Mouse (Mus musculus) spleen, postnatal 36 days (tissue): ENCODE data around the gene Nutf2.
A peak's percentile ranks its signal among the peaks of the same experiment; 100 is the strongest.

Source experiments
- DNase-seq, 2 experiments: peaks; one replicate each; pipeline ENCODE4 v3.0.0; 2022; ENCODE audit warnings: low spot score in 2 of 2, mixed read lengths in 1 of 2

The Nutf2 gene

GRCm38 (mm10) chr8:105854715-105855216, 5.6 kb upstream of the Nutf2 start, which contains the start of gene Thap11:
Thap11 (plus strand) TSS chr8:105855132.
- DNase-seq: peak; percentile 91 to 92

- peak; percentile 21 to 22 for DNase-seq
Observed at GRCm38 (mm10) chr8:105855248-105856167, 4.9 kb upstream of the Nutf2 start.

GRCm38 (mm10) chr8:105856168-105856835, 4.1 kb upstream of the Nutf2 start:
- DNase-seq: no peak

DNA sequence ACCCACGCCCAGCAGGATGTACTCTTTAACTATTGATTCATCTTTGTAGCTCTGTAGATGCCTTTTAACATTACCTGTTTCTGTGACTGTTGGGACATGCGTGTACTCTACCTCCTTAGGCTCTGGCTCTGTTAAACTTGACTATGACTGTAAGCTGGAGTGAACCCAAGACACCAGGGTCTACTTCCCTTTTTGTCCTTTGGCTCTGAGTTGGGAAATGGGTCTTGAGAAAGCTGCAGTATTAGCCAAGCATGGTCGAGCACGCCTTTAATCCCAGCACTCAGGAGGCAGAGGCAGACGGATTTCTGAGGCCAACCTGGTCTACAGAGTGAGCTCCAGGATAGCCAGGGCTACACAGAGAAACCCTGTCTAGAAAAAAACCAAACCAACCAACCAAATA, 1.9 kb upstream of the Nutf2 start:
- DNase-seq: peak in 1 of 2 experiments; percentile 29

- DNase-seq: peak; percentile 20 to 60
Observed at GRCm38 (mm10) chr8:105859314-105859713, 1.1 kb upstream of the Nutf2 start.

- peak; percentile 26 to 34 for DNase-seq
Observed at GRCm38 (mm10) chr8:105861951-105862350, 1.6 kb downstream of the Nutf2 start.

DNA sequence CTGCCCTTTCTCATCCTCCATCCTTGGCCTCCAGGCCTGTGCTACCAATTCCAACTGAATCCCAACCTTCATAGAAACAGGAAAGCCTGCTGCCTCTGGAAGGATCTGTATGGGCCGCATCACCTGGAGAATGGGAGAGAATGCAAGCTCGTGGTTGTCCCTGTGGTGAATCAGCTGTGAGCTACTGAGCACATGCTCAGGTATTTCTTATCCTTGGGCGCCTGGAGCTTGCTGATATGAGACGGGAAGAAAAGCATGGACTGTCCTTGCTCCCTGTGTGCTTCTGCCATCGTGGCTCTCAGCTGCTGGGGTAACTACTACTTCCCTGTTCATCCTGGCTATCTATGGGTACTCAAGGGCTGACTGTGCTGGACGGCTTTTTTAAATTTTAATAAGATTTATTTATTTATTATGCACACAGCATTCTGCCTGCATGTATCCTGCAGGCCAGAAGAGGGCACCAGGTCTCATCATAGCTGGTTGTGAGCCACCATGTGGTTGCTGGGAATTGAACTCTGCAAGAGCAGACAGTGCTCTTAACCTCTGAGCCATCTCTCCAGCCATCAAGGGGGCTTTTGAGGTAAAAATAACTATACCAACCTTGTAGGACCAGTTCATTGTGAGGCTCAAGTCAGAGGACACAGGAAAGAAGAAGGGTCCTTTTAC, 6.1 kb downstream of the Nutf2 start:
- DNase-seq: no peak

DNA sequence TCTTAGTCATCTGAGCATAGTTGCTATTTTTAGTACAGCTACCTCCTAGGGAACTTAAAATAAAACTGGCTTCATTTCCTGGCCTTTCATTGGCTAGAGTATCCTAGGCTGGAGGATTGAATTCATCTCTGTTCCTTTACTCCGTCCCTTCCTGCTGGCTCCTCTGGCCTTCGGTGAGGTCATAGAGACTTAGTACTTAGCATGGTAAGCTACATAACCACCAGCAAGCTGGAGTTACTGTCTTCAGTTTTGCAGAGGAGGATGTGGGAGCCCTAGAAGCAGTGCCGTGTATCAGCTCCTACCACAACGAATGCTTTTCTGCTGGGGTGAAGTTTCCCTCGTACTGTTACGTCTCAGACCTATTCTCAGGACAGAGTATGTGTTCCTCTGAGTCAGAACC, 13.9 kb downstream of the Nutf2 start:
- no peak for DNase-seq

DNA sequence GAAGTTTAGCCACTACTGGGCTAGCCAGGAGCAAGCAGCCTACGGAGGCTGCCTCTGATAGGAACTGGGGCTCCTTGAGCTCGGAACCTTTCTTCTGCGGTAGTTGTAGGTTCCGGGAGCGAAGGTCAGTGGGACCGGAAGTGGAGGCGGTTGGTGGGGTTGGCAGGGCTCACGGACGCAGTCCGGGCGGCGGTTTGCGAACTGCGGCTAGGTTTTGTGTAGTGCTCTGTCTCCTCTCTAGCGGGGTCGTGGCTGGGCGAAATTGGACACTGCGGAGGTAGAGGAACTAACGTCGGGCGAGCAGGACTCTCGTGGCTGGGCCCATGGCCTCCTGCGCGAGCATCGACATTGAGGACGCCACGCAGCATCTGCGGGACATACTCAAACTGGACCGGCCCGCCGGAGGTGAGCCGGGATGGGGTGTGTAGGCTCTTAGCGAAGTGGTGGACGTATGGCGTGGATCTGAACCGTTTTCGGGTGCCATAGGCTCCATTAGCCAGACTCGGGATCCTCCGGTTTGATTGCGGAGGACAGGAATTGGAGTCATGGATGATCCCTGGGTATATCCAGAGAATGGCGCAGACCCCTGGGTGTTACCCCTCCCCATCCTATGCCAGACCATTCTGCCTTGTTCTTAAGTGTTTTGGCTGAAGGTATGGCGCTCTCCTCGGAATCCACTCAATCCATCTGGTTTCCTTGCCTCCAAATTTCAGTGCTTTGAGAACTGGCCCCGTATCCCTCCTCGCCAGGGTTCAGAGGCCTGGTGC, 20.6 kb downstream of the Nutf2 start, which contains the start of gene Edc4:
Edc4 (plus strand) TSS at position 128 of the 767 bp plus-strand sequence.
- DNase-seq: peak; percentile 76 to 81

DNA sequence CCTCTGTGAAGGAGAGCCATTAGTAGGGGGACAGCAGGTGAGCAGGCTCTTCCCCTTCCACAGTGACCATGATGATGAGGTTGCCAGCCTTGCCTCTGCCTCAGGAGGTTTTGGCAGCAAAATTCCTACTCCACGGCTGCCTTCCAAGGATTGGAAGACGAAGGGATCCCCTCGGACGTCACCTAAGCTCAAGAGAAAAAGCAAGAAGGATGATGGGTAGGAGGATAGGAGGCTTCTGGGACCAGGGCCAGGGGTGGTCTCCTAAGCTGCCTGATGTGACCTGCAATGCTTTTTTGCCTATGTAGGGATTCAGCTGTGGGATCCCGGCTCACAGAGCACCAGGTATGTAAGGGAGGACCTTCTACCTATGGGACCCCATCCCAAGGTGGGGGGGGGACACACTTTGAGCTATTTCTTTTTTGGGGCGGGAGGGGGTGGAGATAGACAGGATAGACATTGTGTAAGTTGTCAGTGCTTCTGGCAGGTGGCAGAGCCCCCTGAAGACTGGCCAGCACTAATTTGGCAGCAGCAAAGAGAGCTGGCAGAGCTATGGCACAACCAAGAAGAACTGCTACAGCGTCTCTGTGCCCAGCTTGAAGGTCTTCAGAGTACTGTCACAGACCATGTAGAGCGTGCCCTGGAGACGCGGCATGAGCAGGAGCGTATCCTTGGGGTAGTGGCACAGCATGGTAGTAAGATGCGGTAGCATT, 29.5 kb downstream of the Nutf2 start:
- no peak for DNase-seq

DNA sequence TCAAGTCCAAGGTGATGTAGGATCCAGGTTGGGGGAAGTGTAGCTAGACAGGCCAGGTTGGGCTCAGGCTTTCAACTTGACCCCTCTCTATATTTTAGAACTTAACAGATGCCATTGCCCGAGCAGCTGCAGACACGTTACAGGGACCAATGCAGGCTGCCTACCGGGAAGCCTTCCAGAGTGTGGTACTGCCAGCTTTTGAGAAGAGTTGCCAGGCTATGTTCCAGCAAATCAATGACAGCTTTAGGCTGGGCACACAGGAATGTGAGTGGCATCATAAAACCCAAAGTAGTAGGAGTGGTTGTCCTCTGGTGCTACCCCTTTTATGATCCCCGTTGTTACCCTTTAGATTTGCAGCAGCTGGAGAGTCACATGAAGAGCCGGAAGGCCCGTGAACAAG, 30.5 kb downstream of the Nutf2 start:
- DNase-seq: no peak

GRCm38 (mm10) chr8:105892432-105892831, 32.1 kb downstream of the Nutf2 start:
- no peak for DNase-seq

- DNase-seq: no peak
Observed at GRCm38 (mm10) chr8:105893339-105893738, 33.0 kb downstream of the Nutf2 start, which contains the start of gene Nrn1l. Nrn1l (plus strand) TSS chr8:105893567.

DNA sequence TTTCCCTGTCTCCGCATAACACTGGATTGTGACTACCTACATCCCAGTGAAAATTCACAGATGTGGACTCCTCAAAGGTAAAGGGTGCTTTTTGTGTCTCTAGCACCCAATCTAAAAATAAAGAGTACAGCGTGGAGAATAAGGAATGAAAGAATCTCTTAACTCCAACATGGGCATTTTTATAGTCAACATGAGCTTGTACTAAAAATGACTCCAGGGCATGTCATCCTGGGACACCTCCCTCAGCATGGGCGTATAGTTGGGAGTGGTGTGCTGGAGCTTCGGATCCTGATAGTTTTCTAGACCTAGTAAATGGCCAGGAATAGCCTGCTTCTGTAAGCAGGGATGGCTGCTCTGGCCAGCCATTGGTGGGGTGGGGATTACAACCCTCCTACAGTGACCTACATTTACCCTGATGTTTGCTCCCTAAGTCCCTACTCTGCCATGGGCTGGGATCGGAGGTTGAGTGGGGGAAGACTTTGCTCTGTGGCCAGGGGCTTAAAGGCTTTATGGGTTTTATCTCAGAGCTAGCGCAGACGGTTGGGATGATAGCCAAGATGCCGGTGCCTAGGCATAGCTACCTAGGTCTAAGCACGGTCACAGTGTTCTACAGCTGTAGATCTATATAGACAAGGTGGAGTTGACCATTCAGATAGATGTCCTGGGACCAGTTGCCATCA, 37.6 kb downstream of the Nutf2 start:
- DNase-seq: no peak

DNA sequence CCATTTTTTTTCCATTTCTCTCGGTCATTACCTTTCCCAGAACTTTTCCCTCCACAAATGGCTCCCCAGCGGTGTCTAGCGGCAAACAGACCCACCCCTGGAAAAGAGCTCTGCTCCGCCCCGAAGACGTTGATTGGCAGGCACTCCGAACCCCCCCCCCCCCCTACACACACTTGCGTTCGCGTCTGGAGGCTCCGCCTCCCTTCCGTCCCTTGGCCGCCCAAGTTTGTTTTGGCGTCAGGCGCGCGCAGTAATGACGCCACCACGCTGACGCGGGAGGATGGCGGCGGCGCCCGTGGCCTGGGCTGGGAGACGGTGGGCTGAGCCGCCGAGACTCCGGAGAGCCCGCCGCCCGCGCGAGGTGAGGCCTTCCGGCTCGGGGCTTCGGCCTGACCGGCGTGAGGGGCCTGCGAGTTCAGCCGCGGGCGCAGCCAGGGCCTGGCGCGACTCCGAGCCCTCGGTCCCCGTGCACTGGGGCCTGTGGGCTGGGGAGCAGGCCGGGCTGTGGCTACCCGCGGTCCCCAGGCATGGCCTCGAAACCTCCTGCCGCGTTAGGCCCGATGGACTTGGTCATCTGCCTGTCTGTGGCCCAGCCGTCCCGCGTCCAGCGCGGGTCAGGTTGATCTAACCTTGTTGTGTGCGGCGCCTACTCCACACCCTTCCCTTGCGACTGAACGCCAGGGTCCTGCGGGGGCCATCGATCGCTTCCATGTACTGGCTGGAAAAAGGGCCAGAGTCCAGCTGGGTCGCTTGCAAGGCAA, 40.0 kb downstream of the Nutf2 start, which contains the start of gene Pskh1:
Pskh1 (plus strand) TSS at position 262 of the 761 bp plus-strand sequence.
- DNase-seq: peak; percentile 89 to 90

DNA sequence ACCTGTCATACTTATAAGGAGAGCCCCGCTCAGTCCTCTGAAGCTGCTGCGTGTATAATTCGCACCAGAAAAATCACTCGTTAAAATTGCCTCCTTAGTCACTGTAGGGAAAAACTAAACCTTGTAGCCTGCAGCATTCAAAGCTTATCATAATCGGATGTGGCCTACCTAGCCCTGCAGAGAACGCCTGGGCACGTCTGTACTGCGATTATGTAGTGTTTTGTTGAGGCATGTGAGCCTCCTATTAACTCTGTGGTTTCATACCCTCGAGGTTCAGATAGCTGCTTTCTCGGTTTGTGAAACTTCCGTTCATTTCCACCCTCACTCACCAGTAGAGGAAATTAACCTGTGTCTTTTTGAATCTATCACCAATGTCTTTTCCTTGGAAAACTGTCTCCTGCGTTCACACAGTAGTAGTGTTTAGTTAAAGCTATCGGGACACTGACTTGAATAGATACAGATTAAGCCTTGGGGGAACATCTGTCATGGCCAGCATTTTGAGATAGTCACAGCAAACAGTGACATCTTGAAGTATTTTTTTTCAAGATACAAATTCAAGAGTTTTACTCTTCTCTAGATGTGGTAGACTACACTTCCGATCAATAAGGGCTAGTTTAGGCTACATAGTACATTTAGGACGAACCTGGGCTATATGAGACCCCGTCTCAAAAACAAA, 40.7 kb downstream of the Nutf2 start:
- peak in 1 of 2 experiments; percentile 25 for DNase-seq

DNA sequence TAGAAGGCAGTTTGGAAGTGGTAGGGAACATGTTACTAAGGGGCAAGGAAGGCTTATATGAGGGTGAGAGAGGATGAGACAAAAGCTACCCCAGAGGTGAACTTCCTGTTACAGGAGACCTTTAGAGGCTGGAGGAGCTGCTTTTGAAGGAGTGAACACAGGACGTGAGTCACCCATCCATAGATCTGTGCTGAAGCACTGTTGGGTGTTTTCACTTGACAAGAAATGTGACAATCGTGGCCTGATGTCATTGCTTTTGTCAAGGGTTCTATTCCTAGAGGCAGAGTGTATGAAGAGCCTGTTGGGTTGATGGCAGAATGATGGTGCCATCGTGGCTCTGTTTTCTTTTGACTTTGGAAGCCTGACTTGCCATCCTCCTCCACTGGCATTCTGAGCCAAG, 59.0 kb downstream of the Nutf2 start:
- DNase-seq: no peak

DNA sequence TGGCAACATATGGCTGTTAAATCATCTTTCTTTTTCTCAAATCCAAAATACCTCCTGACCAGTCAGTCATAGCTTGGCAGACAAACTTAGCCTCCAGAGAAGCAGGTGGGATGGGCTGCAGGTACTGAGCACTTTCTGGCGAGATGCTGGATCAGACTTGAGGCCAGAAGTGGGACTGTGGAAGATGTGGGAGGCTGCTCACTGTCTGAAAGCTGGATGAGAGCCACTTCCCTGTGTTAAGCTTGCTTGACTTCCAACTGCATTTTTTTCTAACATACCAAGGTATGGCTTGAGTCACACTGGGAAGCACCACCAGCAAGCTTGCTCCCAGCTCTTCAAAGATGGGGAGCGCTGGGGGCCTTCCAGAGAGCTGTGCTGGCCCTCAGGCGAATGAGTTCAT, 64.7 kb downstream of the Nutf2 start:
- DNase-seq: no peak
